Mouse (Mus musculus): ENCODE measurements at regions not wholly inside any gene's neighbourhood (a gene's known extent, or its start where the extent isn't known, plus 50 kb on each side); places are given as distances from the start of the nearest gene placed in this dataset.

GRCm38 (mm10) chr2:72647642-72648041 lies 171.7 kb downstream of the Cdca7 start:
- TF ChIP-seq FLI1 (IDR thresholded peaks at IDR 0.05; ENCODE audit: low read length) (no peak), GATA1 (IDR thresholded peaks at IDR 0.05; ENCODE audit: borderline replicate concordance, low read length) (no peak)
